Mouse (Mus musculus) limb, embryonic 14.5 days (tissue): ENCODE results near the gene Stk26. TPM values are rescaled to one million over a fixed set of nuclear protein-coding genes. Genes with fewer than 3 reads are reported as not detected.

Experiments used
- ATAC-seq: fragments of 200-750 bp; cut with Nextera tagmentation; 2 replicates; pipeline ENCODE4 v1.8.0; 2017; ENCODE audit warnings: low read depth, moderate number of reproducible peaks, moderate TSS enrichment; ENCODE audit not compliant: low FRiP score
- DNase-seq: peaks from one replicate; pipeline ENCODE4 v3.0.0-alpha.2; 2015; ENCODE audit warnings: low spot score
- H3K27ac ChIP-seq: fragments of 300-500 bp; sonication (generic); replicated peaks from 2 replicates; pipeline ENCODE4 v1.5.1; 2014; ENCODE audit warnings: low read depth, mild to moderate bottlenecking, low read length, moderate library complexity, mixed read lengths
- H3K27me3 ChIP-seq: fragments of 300-500 bp; sonication (generic); 2 replicates; pipeline ENCODE4 v1.6.1; 2014; ENCODE audit warnings: low read length, mixed read lengths; ENCODE audit not compliant: control insufficient read depth, insufficient read depth
- H3K36me3 ChIP-seq: fragments of 300-500 bp; sonication (generic); 2 replicates; pipeline ENCODE4 v1.6.1; 2014; ENCODE audit warnings: mild to moderate bottlenecking, low read length, moderate library complexity, mixed read lengths; ENCODE audit not compliant: control insufficient read depth, insufficient read depth
- H3K4me1 ChIP-seq: fragments of 300-500 bp; sonication (generic); 2 replicates; pipeline ENCODE4 v1.6.1; 2014; ENCODE audit warnings: antibody characterized with exemption, low read length, mixed read lengths; ENCODE audit not compliant: control insufficient read depth, insufficient read depth
- H3K4me2 ChIP-seq: fragments of 300-500 bp; sonication (generic); replicated peaks from 2 replicates; pipeline ENCODE4 v1.6.1; 2014; ENCODE audit warnings: low read depth, mild to moderate bottlenecking, low read length, moderate library complexity; ENCODE audit not compliant: severe bottlenecking
- H3K4me3 ChIP-seq: fragments of 300-500 bp; sonication (generic); replicated peaks from 2 replicates; pipeline ENCODE4 v1.5.1; 2014; ENCODE audit warnings: low read length
- H3K9ac ChIP-seq: fragments of 300-500 bp; sonication (generic); 2 replicates; pipeline ENCODE4 v1.6.1; 2014; ENCODE audit warnings: mild to moderate bottlenecking, low read depth, low read length, moderate library complexity; ENCODE audit not compliant: severe bottlenecking
- H3K9me3 ChIP-seq: fragments of 300-500 bp; sonication (generic); 2 replicates; pipeline ENCODE4 v1.6.1; 2016; ENCODE audit warnings: low read length; ENCODE audit not compliant: control insufficient read depth
- POLR2A ChIP-seq: fragments of 200-500 bp; IDR thresholded peaks from 2 replicates; pipeline ENCODE4 v1.8.0; 2012; ENCODE audit warnings: inconsistent platforms, mild to moderate bottlenecking, moderate library complexity, borderline replicate concordance; ENCODE audit not compliant: insufficient read depth, insufficient read length; ENCODE audit errors: extremely low read depth
- WGBS: fragments of 180-500 bp; shearing (Covaris S2); extraction: QIAGEN DNeasy Blood & Tissue Kit; methylation state at CpG from one replicate; pipeline ENCODE4 v1.1.7; 2014; 5-methylcytosine and 5-hydroxymethylcytosine counted together
- polyA plus RNA-seq, 2 experiments: library from polyadenylated mRNA; depleted of rRNA in 1 of 2; stranded (reverse) in 1 of 2; unstranded in 1 of 2; fragments of >200 nt; fragmentation: Nextera tagmentation in 1 of 2; extraction: Ambion mirVana in 1 of 2; gene quantifications; 2 replicates each; pipeline versions ENCODE4 v1.2.1 to v1.2.3; 2012 to 2014

The Stk26 gene
- polyA plus RNA-seq (2012; rRNA removed) (46.3 and 47.4 TPM in 2 replicates), polyA plus RNA-seq (2014; fragmentation: Nextera tagmentation; extraction: Ambion mirVana) (16.4 and 17.9 TPM in 2 replicates)

- Histone ChIP-seq H3K27ac (peak within 1 kb of the TSS; percentile 33; the same call in 1 of the 2 replicates), H3K9ac (peak within 1 kb of the TSS; percentile 65), H3K36me3 (no peaks in the 10 kb centered on the region), H3K4me1 (no peaks in the 10 kb centered on the region), H3K4me2 (peak within 1 kb of the TSS; percentile 54), H3K27me3 (no peaks in the 10 kb centered on the region), H3K9me3 (no peaks in the 10 kb centered on the region), H3K4me3 (peak within 1 kb of the TSS; percentile 54)
- TF ChIP-seq POLR2A = 0 out of 2 replicates have a peak, but pooled peaks have one; percentile 16
- peak; percentile 92 for ATAC-seq
- WGBS = 25% methylated on average over 27 of the region's 31 CpGs
- DNase-seq = peak; percentile 68
Measured at GRCm38 (mm10) chrX:50840847-50841560, at the start of gene Stk26. Stk26 (plus strand) TSS chrX:50841047.

DNA sequence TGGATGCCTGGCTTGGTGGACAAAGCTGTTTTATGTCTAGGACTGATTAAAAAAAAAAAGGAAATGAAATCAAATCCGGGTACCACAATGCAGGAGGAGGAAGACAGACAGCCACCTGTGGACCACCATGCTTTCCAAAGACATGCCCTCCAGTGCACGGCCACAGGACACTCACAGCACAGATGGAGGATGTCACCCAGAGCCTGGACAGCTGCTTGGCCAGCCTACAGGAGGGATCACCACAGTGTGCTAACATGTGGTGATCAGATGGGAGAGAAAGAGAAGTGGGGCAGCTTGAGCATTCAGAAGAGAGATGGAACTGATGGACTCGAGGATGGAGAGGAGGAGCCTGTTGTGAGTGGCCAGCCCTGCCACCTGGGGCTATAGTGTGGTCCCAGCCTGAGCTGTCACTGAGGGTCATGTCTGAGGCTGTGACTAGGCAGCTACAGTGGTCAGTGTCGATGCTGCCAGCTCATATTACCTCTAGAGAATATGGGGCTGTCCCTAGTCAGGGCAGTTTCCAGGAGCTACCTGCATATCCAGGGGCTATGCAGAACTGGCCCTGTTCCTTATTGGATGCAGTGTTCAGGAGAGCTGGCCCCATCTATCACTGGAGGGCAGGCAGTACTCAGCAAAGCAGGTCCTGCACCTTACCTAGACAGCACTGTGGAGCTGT is 47.7 kb upstream of the Stk26 start:
- WGBS = 59% methylated on average over 4 of the region's 4 CpGs
- Histone ChIP-seq H3K9me3 (no peaks in the 10 kb centered on the region), H3K4me3 (no peak overlapping the region), H3K27ac (no peak overlapping the region), H3K27me3 (no peaks in the 10 kb centered on the region), H3K9ac (no peak overlapping the region), H3K4me1 (no peaks in the 10 kb centered on the region), H3K36me3 (no peaks in the 10 kb centered on the region), H3K4me2 (no peak overlapping the region)
- TF ChIP-seq POLR2A = no peak
- ATAC-seq (no peak; the same call in 1 of the 2 replicates), DNase-seq (no peak)

DNA sequence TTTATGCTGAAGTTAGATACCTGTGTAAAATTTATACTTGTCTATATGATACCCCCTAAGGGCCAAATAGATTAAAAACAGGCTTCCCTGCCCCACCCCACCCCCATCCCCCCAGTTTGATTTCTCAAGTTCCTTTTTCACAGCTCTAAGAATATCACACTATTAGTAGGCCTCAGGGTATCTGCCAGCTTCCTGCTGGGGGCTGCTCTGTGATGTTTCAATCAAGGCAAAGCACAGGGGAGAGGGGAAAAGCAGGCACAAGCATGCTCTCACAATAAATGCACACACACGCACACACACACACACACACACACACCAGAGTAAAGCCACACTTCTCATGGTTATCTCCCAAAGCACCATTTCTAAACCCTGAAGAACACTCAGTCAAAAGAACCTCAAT is 43.0 kb upstream of the Stk26 start:
- H3K4me3 ChIP-seq = no peak overlapping the region
- H3K36me3 ChIP-seq = no peaks in the 10 kb centered on the region
- H3K9ac ChIP-seq = no peak overlapping the region
- DNase-seq (no peak), ATAC-seq (no peak)
- H3K9me3 ChIP-seq = no peaks in the 10 kb centered on the region
- WGBS = 17% methylated on average over 1 of the region's 1 CpGs
- no peak overlapping the region for H3K27ac ChIP-seq
- no peaks in the 10 kb centered on the region for H3K27me3 ChIP-seq
- no peaks in the 10 kb centered on the region for H3K4me1 ChIP-seq
- H3K4me2 ChIP-seq = no peak overlapping the region
- no peak for TF ChIP-seq POLR2A

DNA sequence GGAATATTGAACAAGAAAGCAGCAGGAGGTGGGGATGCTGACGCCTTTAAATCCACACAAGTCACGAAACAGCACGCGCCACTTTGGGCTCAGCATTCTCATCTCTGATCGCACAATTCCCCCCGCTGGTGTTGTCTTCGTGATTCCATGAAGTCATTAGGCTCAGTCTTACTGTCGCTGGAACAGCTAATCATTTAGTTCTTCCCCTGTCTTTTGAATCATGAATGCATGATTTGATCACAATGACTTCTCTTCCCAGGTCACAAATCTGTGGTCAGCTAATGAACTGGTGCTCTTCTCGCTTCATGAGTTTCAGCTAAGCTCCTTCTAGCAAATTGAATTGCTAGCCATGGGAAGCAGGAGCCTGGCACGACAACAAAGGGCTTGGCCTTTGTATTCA is 42.3 kb upstream of the Stk26 start:
- Histone ChIP-seq H3K4me2 (no peak overlapping the region), H3K27me3 (no peaks in the 10 kb centered on the region), H3K4me3 (no peak overlapping the region), H3K9me3 (no peaks in the 10 kb centered on the region), H3K9ac (no peak overlapping the region), H3K4me1 (no peaks in the 10 kb centered on the region), H3K27ac (no peak overlapping the region), H3K36me3 (no peaks in the 10 kb centered on the region)
- no peak for DNase-seq
- no peak for ATAC-seq
- WGBS = 65% methylated on average over 10 of the region's 10 CpGs
- TF ChIP-seq POLR2A = no peak

GRCm38 (mm10) chrX:50799656-50800188 is 41.1 kb upstream of the Stk26 start:
- no peaks in the 10 kb centered on the region for H3K27me3 ChIP-seq
- no peak for TF ChIP-seq POLR2A
- H3K4me2 ChIP-seq = no peak overlapping the region
- H3K9me3 ChIP-seq = no peaks in the 10 kb centered on the region
- H3K4me1 ChIP-seq = no peaks in the 10 kb centered on the region
- ATAC-seq = no peak
- H3K27ac ChIP-seq = no peak overlapping the region
- H3K4me3 ChIP-seq = no peak overlapping the region
- no peak for DNase-seq
- 33% methylated on average over 8 of the region's 8 CpGs for WGBS
- H3K36me3 ChIP-seq = no peaks in the 10 kb centered on the region
- no peak overlapping the region for H3K9ac ChIP-seq
